Mouse (Mus musculus) lung, postnatal 4 days (tissue): ENCODE data around the gene Ear14.

ENCODE experiments used
- DNase-seq, 2 experiments: peaks; one replicate each; pipeline ENCODE4 v3.0.0; 2021

Ear14 gene

DNA sequence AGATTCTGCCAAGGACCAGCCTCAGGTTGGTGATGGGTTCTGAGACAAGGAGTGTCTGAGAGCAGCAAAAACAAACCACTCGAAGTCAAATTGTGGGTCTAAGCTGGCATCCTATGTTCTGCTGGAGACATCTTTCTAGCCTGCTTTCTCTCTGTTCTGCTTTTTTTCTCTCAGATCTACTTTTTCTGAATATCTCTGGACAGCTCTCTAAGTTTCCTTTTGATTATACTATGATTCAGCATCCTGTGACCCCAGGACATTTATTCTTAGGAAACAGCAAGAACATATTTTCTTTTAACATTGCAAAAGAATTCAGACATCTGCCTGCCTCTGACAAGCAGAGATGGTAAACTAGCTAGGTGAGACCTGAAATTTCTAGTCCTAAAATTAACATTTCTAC is 50.4 kb downstream of the Ear14 start:
- no peak for DNase-seq
